Mouse (Mus musculus): ENCODE results near the gene Cbr2.

- TF ChIP-seq CTCF (IDR thresholded peaks at IDR 0.05; ENCODE audit: borderline replicate concordance, extremely low read depth, insufficient read depth, insufficient read length) (no peak), POLR2A (IDR thresholded peaks at IDR 0.05; ENCODE audit: borderline replicate concordance, extremely low read depth, insufficient read depth, insufficient read length, poor library complexity, severe bottlenecking) (no peak)
Observed at GRCm38 (mm10) chr11:120777123-120777522, 45.2 kb upstream of the Cbr2 start.

Data from brain, embryonic 14.5 days (tissue).